Mouse (Mus musculus): ENCODE data around the gene Msl3l2. TPM values are rescaled to one million over a fixed set of nuclear protein-coding genes. Genes with fewer than 3 reads are reported as not detected.

Msl3l2 gene
- polyA plus RNA-seq (2017; shearing (Covaris generic)), result 2.6 TPM

GRCm38 (mm10) chr10:56106333-56106995, at the start of gene Msl3l2:
Gene Msl3l2 (plus strand): TSS chr10:56106917.

Other genes with a start within 250 kb of the Msl3l2 start
- 1.2 TPM for gene Tbc1d32, start 121.8 kb downstream of the Msl3l2 start, polyA plus RNA-seq (2017; shearing (Covaris generic))

Measured in naive thymus-derived CD4-positive, alpha-beta T cell, adult 5 months (primary cell).